Comparison of ENCODE assay signal across 10 mouse cellular contexts in genomic region chr10:93190475-93191262, GRCm38 (mm10). TPM values are rescaled to one million over a fixed set of nuclear protein-coding genes. Genes with fewer than 3 reads are reported as not detected.
DNase-seq lines count a peak whose midpoint lies in the region; ATAC-seq and TF ChIP-seq lines count a peak whose summit lies in the region.
"Had no signal": no experiment of that assay in that cellular context is flagged by ENCODE, and none has a peak within 500 bp of the region (broad histone marks: within the 10 kb centered on the region; RNA-seq: fewer than 3 reads in every experiment).

No protein-coding gene starts in this region.

- WGBS in kidney, embryonic 14.5 days = 72% methylated on average over 8 of the region's 8 CpGs
- WGBS in bone marrow, adult 2 months = 19% methylated on average over 8 of the region's 8 CpGs
- 80% methylated on average over 8 of the region's 8 CpGs for WGBS in hindbrain, embryonic 16.5 days

- H3K27me3 ChIP-seq in kidney, embryonic 14.5 days (ENCODE audit: control insufficient read depth, insufficient read depth, low read length) = no peaks in the 10 kb centered on the region
- no peaks in the 10 kb centered on the region for H3K27me3 ChIP-seq in hindbrain, embryonic 16.5 days (replicated peaks; ENCODE audit: control insufficient read depth, insufficient read depth, low read length)
- H3K27me3 ChIP-seq in megakaryocyte, embryonic 14.5 days (replicated peaks) = no peaks in the 10 kb centered on the region

- H3K4me3 ChIP-seq in kidney, embryonic 14.5 days (ENCODE audit: low read length) = no peak overlapping the region
- H3K4me3 ChIP-seq in bone marrow, adult 2 months (replicated peaks; ENCODE audit: control insufficient read depth, low read depth, low read length) = no peak overlapping the region
- no peak overlapping the region for H3K4me3 ChIP-seq in hindbrain, embryonic 16.5 days (ENCODE audit: low read length)
- H3K4me3 ChIP-seq in megakaryocyte, embryonic 14.5 days (replicated peaks) = peak overlapping the region; percentile 79
- H3K4me3 ChIP-seq: embryonic facial prominence, embryonic 10.5 days had no signal

- no peak for DNase-seq in kidney, postnatal 10 days
- DNase-seq in ovary, postnatal 14 days (ENCODE audit: low spot score) = no peak
- DNase-seq in thymus, postnatal 14 days = no peak
- DNase-seq: gastrocnemius, postnatal 10 days; layer of hippocampus, postnatal 36 days had no signal

- no peak overlapping the region for H3K9ac ChIP-seq in kidney, embryonic 14.5 days (ENCODE audit: low read depth, low read length)
- no peak overlapping the region for H3K9ac ChIP-seq in hindbrain, embryonic 16.5 days (ENCODE audit: low read depth, low read length)

- peak; percentile 37; the same call in 1 of the 2 replicates for ATAC-seq in kidney, embryonic 14.5 days (ENCODE audit: low FRiP score, low TSS enrichment)
- peak; percentile 49; the same call in 1 of the 2 replicates for ATAC-seq in hindbrain, embryonic 16.5 days

- peaks cover 34% of the 10 kb centered on the region; the same call in 1 of the 2 replicates for H3K4me1 ChIP-seq in kidney, embryonic 14.5 days (ENCODE audit: control insufficient read depth, insufficient read depth, low read length)
- H3K4me1 ChIP-seq in bone marrow, adult 2 months (ENCODE audit: control insufficient read depth, insufficient read depth, low read length) = peaks cover 6% of the 10 kb centered on the region
- peaks cover 20% of the 10 kb centered on the region for H3K4me1 ChIP-seq in hindbrain, embryonic 16.5 days (ENCODE audit: control insufficient read depth, insufficient read depth, low read depth, low read length)
- H3K4me1 ChIP-seq in megakaryocyte, embryonic 14.5 days = peaks cover 63% of the 10 kb centered on the region

- H3K4me2 ChIP-seq in kidney, embryonic 14.5 days (replicated peaks; ENCODE audit: low read depth, low read length) = no peak overlapping the region
- H3K4me2 ChIP-seq in hindbrain, embryonic 16.5 days (ENCODE audit: low read length) = no peak overlapping the region

- H3K27ac ChIP-seq in kidney, embryonic 14.5 days (ENCODE audit: low read depth, low read length) = no peak overlapping the region
- peak overlapping the region; percentile 72 for H3K27ac ChIP-seq in bone marrow, adult 2 months (ENCODE audit: control insufficient read depth, insufficient read depth, low read depth, low read length, poor library complexity)
- no peak overlapping the region for H3K27ac ChIP-seq in hindbrain, embryonic 16.5 days (ENCODE audit: low read depth, low read length)
- H3K27ac ChIP-seq: embryonic facial prominence, embryonic 10.5 days had no signal

- H3K36me3 ChIP-seq in kidney, embryonic 14.5 days (ENCODE audit: control insufficient read depth, insufficient read depth, low read length) = no peaks in the 10 kb centered on the region
- no peaks in the 10 kb centered on the region for H3K36me3 ChIP-seq in hindbrain, embryonic 16.5 days (ENCODE audit: control insufficient read depth, insufficient read depth, low read length)
- peaks cover 14% of the 10 kb centered on the region for H3K36me3 ChIP-seq in megakaryocyte, embryonic 14.5 days (replicated peaks; ENCODE audit: low read length)

- TF ChIP-seq POLR2A in bone marrow, adult 2 months (IDR thresholded peaks at IDR 0.05; ENCODE audit: borderline replicate concordance, control insufficient read depth, low read depth, low read length) = no peak

- no peaks in the 10 kb centered on the region for H3K9me3 ChIP-seq in kidney, embryonic 14.5 days (ENCODE audit: control insufficient read depth, low read length)
- H3K9me3 ChIP-seq in hindbrain, embryonic 16.5 days (ENCODE audit: control insufficient read depth, low read length) = no peaks in the 10 kb centered on the region
- no peaks in the 10 kb centered on the region for H3K9me3 ChIP-seq in megakaryocyte, embryonic 14.5 days
- H3K9me3 ChIP-seq: embryonic facial prominence, embryonic 10.5 days had no signal

- no peak for TF ChIP-seq CTCF in bone marrow, adult 2 months (IDR thresholded peaks at IDR 0.05; ENCODE audit: control insufficient read depth, insufficient read depth, low read length)

RNA-seq across cellular contexts. Expression of gene Cdk17, which starts 30.0 kb away (rescaled TPM):
- polyA plus RNA-seq in kidney, embryonic 14.5 days (2014; fragmentation: Nextera tagmentation; extraction: Ambion mirVana) = 17.0 and 24.8 TPM in 2 replicates
- 19.5 and 21.2 TPM in 2 replicates for polyA plus RNA-seq in bone marrow, adult 2 months (2011; ENCODE audit: insufficient read depth, insufficient read length, low replicate concordance, missing spikeins)
- polyA plus RNA-seq in hindbrain, embryonic 16.5 days (2015; fragmentation: Nextera tagmentation; extraction: Ambion mirVana) = 31.6 and 38.3 TPM in 2 replicates
- 2.3 TPM in 1 of 2 replicates, not detected in the other for polyA plus RNA-seq in megakaryocyte, embryonic 14.5 days (2012; ENCODE audit: insufficient read depth, low replicate concordance)
